Mouse (Mus musculus): ENCODE measurements around the gene Spred2. TPM values are rescaled to one million over a fixed set of nuclear protein-coding genes. Genes with fewer than 3 reads are reported as not detected.
A peak's percentile ranks its signal among the peaks of the same experiment; 100 is the strongest.

The Spred2 gene
- total RNA-seq, 2 experiments from 2014 or later, result 20.5 to 28.4 TPM

DNA sequence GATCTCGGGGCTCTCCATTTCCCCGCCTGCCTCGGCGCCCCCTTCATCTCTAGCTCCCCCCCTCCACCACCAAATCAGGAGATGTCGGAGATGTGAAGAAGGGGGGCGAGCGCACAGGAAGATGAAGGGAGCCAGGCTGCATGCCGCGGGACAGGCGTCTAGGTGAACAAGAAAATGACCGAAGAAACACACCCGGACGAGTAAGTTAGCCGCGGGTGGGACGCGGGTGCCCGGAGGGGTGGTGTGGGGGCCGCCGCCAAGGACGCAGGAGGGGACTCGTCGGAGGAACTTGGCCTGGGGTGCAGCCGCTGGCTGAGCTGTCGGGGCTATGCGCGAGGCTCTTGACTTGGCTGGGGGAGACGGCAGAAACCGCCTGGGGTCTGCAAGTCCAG lies 578 bp downstream of the Spred2 start:
- DNase-seq (ENCODE audit: low spot score), result peak; percentile 27
- intact Hi-C loops (cut with DNase I), result loop anchor here (2.0 to 5.0 kb wide), 3 partner anchors 40 to 148 kb away; no protein-coding TSS in a partner anchor

DNA sequence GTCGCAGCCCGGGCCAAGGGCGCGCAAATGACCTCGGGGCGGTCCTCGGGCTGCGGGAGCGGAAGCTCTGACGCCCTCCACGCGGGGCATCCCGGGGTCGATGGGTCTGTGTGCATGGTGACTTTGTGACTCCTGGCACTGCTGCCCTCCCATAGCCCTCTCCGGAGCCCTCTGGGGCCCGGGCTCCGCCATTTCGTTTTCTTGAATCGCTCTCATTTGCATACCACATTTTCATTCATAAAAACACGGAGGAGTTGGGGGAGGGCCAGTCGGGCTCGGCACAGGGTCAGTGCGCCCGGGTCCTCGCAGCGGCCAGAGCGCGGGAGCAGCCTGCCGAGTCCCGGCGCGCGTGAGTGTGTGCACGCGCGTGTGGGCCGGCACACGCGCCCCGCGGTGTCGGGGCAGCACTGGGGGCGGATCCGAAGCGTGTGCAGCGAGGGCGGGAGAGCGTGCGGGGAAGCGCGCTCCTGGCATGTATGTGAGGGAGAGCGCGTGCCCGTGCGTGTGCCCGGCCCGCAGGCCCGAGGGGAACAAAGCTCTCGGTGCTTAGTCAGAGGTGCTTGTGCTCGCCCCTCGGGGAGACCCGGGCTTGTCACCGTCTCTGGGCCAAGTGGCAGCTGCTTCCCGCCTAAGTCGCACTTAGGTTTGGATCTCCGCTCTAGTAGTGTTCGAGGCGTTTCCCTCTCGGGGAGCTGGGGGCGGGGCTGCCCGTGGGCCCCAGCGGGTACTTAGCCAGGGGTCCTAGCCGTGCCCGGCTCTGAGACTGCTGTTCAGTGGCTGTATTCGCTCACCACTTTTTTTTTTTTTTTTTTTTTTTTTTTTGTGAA lies 1.2 kb downstream of the Spred2 start:
- intact Hi-C loops (cut with DNase I), result loop anchor here (2.0 kb wide), 2 partner anchors 39 to 47 kb away; no protein-coding TSS in a partner anchor
- peak; percentile 57 for DNase-seq (ENCODE audit: low spot score)

DNA sequence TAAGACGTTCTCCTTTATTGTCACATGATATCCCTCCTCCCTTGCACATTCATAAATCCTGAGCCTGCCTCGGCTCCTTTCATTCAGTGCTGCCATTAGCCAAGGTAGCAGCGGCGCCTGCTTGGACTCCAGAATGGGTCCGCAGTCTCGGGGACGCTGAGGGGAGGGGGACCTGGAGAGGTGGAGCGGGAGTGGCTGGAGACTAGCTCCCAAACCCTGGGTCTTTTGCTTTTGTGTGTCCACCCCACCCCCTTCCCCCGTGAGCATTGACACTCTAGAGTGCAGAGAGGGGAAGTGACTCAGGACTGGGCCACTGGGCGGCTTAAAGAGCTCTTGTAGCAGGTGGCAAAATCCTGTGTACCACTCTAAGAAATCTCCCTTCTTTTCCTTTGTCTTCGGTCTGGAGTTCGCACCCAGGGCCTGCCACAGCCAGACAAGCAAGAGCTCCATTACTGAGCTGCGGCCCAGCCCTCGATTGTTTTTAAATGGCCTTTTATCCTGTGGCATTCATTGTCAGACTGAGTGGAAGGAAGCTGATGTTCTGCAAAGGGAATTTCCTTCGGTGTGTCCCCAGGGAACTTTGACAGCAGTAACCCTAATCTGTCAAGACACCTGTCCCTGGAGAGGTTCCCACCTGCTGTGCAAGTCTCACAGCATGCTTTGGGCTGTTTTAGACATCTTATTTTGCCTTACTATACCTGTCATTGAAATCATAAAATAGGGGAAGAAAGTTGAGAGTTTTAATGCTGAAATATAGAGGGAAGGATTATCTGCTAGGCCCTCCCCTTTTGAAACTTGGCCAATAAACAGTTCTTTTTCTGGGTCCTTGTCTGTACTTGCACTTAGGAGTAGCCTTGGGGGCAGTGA lies 2.0 kb downstream of the Spred2 start:
- DNase-seq (ENCODE audit: low spot score), result peak; percentile 29
- intact Hi-C loops (cut with DNase I), result loop anchor here (2.0 kb wide), 2 partner anchors 39 to 47 kb away; no protein-coding TSS in a partner anchor

DNA sequence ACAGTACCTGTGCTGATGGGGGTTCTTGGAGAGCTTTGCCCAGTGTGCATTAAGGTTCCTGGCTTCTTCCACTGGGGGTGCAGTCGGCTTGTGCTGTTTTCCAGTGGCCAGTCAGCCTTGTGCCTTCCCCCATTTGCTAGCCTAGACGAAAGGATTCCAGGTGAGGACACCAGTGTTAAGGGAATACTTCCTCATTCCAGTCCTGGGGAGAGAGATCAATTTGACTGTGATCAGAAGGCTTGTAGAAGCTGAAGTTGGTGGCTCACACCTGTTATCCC lies 2.6 kb downstream of the Spred2 start:
- no peak for DNase-seq (ENCODE audit: low spot score)
- intact Hi-C loops (cut with DNase I), result no loop called here

DNA sequence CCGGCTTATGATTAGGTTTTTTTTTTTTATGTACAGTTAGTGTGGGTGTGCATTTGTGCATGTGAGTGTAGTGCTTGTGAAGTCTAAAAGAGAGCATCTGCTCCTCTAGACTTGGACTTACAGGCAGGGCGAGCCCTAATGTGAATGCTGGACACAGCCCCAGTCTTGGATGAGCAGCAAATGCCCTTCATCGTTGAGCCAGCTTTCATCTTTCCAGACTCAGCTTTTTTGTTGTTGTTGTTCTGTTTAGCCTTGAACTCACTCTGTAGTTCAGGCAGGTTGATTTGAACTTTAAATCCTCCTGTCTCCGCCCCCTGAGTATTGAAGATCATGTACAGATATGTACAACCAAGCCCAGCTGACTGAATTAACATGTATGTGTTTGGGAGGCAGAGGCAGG lies 4.5 kb downstream of the Spred2 start:
- intact Hi-C loops (cut with DNase I), result no loop called here

DNA sequence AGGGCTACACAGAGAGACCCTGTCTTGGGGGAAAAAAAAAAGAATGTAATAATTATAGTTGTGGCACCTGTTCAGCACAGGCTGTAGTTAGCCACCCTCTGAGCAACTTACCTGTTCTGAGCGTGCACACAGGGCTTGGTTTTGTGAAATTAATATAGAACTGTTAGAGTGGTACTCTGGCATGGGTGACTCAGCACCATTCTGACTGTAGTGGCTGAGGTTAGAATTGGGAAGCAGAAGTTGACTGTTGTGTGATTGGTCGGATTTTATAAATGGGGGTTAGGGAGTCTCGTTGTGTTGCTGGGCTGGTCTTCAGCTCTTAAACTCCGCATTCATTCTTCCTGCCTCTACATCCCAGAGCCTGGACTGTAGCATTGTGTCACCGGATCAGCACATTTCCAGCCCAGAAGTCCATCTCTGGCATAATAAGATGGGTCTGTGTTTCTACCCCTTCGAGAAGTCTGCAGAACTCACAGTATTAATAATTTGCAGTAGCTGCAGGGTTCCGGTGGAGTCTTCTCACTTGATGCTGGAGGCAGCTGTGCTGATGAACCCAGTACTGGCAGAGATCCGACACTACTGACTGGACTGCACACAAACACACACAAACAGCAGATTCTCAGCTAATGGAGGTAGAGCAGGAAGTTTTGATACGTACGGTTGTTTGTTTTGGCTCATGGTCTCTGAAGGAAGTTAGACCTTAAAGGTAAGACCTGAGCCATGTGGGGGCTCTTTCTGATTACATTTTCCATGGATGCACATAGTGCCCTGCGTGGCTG lies 5.1 kb downstream of the Spred2 start:
- no peak for DNase-seq (ENCODE audit: low spot score)
- intact Hi-C loops (cut with DNase I), result no loop called here

More for the DNA sequence above, 4.5 kb downstream of the Spred2 start:
- DNase-seq (ENCODE audit: low spot score), result no peak

DNA sequence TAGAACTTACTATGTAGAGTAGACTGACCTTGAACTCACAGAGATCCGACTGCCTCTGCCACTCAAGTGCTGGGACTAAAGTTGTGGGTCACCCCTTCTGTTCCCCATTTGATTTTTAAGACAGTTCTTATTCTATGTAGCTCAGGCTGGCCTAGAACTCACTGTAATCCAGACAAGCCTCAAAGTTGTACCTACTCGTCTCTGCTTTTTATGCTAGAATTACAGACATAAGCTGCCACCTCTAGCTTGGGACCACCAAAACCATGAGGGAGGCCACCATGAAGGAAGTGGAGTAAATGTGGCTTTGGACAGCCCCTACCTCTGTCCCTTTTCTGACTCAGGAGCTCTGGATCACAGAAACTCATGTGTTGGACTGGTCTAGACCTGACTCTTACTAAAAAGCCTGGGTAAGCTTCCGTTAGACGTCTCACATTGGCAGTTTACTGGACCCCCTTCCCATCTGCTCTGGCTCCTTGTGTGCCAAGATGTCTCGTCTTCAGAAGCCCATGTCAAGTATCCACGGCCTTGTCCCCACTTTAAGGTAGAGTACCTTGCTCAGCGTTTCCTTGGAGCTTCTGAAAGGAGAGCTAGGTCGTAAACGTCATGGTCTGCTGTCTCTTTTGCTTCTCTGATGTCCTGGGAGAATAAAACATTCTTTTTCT lies 7.5 kb downstream of the Spred2 start:
- intact Hi-C loops (cut with DNase I), result no loop called here
- DNase-seq (ENCODE audit: low spot score), result no peak

DNA sequence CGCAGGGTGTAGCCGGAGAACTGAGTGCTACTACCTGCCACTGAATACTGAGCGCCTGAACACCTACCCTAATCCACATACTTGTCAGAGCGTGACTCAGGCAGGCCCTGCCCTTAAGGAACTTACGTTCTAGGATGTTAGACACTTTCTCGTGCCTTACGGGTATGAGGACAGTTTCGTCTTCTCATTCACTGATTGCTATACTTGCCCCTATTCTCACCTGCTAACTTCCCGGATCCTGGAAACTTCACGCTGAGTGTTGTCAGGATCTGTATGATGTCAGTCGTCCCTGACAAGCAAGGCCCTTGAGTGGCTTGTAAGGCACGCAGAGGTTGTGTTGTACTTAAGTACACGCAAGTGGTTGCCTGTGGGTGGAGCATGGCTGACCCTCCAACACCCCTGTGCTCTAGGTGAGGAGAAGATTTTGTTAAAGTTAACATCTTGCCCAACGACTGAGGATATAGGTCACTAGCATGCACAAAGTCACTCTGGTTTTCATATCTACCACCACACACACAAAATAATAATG lies 8.9 kb downstream of the Spred2 start:
- intact Hi-C loops (cut with DNase I), result no loop called here

DNA sequence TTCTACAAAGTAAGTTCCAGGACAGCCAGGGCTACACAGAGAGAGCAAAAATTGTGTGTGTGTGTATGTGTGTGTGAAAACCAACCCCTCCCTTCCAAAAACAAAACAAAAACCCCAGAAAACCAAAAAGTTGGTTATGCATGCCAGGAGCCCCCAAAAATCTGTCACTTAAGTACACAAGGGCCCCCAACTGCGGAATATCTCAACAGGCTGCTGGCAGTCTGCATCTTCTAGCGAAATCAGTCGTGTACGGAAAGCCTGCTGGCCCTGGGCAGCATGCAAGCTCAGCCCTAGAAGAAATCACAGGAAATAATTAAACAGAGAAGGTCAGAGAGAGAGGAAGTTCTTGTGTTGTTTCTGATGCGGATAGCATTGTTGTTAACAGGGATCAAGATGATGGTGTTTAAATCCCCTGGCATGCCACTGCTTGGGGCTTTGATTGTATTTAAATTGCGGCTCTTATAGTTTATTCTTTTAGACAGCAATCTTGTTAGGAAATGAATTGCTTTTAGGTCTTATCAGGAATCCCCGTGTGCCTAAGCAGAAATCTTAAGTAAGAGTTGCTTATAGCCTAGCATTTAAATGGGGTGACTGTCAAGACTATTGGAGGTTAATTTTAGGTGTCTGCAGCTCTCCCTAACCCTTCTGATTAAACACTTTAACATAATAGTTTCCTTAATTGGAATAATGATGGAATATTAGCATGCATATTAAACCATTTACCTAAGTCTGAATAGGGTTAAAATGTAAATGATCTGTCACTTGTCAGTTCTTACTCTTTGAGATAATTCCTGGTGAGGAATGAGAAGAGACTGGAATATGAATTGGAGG lies 11.6 kb downstream of the Spred2 start:
- intact Hi-C loops (cut with DNase I), result no loop called here
- DNase-seq (ENCODE audit: low spot score), result no peak

More for the DNA sequence above, 8.9 kb downstream of the Spred2 start:
- no peak for DNase-seq (ENCODE audit: low spot score)

DNA sequence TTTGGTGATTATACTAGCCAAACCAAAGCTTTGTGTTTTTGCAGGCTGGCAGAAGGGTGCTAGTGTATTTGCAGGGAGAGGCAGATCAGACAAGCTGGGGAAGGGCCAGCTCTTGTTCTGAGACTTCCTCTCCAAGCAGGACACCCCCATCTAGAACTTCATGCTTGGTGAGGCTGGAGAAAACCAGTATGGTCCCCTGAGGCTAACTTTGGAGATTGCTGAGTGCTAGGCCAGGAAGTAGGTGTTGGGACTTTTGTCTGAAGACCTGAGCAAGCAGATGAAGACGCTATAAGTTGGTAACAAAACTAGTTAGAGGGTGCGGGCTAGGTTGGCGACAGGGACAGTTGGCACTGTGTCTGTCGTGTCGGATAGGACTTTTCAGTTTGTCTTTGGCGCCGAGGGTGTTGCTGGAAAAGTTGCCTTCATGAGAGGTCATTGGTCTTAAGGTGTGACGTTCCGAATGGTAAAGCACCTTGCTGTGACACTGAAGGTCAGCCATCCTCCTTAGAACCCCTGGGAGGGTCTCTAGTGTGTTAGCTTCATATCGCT lies 14.4 kb downstream of the Spred2 start:
- intact Hi-C loops (cut with DNase I), result no loop called here

DNA sequence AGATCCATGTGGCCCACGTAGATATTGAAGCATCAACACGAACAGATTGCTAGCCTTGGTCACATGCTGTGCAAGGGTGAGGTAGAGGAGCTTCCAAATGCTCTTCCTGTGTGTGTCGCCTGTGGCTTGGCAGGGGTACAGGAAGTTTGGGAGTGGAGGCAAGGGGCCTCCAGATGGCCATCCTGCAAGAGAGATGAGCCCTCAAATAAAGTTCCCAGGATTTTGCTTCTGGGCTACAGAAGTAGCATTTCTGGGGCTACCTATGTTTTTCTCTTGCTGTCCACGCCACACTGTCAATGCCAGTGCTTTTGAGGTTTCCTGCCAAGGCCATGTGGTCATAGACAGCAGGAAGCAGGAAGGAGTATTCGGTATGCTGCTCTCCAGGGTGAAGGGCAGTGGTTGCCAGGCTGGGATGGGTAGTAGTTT lies 15.1 kb downstream of the Spred2 start:
- no peak for DNase-seq (ENCODE audit: low spot score)
- intact Hi-C loops (cut with DNase I), result no loop called here

More for the DNA sequence above, 14.4 kb downstream of the Spred2 start:
- DNase-seq (ENCODE audit: low spot score), result no peak

DNA sequence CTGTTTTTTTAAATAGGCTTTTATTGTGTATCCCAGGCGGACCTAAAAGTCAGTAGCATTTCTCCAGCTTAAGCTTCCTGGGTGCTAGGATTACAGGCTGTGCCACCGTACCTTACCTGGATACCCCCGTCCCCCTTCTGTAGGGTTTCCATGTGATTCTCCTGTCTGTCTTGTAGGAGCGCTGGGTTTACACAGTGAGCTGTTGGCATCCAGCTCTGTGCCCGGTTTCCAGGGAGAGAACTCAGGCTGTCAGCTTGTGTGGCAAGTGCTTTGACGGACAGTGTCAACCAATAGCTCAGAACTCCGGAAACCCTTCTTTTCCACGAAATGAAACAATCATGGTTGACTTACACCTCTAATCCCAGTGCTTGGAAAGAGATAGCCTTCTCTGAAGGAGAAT lies 15.7 kb downstream of the Spred2 start:
- no peak for DNase-seq (ENCODE audit: low spot score)
- intact Hi-C loops (cut with DNase I), result no loop called here

DNA sequence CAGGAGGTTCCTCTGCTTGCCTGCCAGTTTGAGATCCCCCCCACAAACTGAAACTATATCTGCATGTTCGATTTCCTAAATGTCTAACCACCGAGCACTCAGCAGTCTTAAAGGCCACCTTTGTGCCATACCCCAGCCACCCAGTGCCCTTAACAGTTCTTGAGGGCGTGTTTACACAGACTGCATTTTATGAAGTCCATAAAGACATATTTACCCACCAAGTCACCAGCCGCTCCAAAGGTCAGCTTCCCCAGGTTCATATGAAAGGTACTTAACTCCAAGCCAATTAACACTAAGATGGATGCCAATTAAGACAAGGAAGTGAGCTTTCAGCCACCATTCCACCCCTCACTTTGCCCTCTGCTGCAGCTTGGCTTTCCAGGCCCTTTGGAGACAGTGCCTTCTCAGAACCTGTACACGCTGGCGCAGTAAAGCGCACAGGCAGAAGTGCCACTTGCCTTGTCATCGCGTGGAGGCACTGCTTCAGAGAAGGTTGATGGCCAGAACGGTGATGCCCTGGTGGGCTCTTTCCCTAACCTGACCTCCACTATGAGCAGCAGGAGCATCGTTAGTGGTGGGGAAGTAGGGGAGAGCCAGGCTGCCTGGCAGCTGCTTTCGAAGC lies 17.1 kb downstream of the Spred2 start:
- intact Hi-C loops (cut with DNase I), result no loop called here
- DNase-seq (ENCODE audit: low spot score), result no peak

DNA sequence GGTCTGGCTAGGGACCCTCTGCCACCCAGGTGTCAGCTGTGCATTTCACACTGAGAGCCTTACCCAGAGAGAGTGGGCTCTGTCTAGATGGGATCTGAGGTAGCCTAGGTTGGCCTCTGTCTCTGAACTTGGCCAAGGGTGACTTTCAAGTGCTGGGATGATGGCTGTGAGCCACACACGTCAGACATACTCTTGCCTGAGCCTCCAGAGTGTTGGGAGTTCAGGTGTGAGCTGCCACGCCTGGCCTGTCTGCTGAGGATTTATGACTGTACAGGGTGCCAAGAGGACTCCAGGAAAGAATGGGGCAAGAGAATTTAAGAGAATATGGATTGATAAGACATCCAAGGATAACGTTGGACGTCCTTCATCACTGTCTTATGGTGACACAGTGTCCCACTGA lies 17.8 kb downstream of the Spred2 start:
- DNase-seq (ENCODE audit: low spot score), result no peak
- intact Hi-C loops (cut with DNase I), result no loop called here

DNA sequence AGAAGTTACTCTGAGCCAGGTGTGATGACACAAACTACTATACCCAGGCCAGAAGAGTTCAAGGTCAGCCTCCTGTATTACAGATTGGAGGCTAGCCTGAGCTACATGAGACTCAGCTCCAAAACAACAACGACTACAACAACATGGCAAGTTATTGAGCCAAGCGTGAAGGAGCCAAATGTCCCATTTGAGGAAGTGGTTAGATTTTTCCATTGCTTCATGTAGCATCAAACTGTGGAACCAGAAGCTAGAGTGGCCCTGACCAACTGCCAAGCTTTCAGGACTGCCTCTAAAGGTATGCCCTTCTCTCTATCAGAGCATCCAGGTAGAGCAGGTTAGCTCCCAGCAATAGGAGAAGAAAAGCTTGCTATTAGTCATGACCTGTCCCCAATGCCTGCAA lies 19.6 kb downstream of the Spred2 start:
- intact Hi-C loops (cut with DNase I), result no loop called here
- no peak for DNase-seq (ENCODE audit: low spot score)

DNA sequence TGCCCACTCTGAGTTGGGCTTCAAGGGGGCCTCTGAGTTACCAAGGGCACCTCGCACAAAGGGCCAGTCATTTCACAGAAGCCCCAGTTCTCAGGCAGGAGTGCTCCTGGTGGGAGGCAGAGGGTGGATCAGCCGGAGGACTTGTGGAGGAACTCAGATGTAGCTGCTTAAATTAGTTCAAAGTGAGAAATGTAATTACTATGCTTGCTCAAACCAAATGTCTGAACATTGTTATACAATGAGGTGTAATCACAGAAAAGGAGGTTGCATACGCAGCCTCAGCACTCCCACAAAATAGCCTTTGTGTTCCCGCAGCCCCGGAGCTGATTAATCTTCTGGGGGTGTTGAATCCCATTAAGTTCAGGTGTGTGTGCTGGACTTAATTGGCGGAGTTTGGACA lies 20.5 kb downstream of the Spred2 start:
- DNase-seq (ENCODE audit: low spot score), result no peak
- intact Hi-C loops (cut with DNase I), result no loop called here

DNA sequence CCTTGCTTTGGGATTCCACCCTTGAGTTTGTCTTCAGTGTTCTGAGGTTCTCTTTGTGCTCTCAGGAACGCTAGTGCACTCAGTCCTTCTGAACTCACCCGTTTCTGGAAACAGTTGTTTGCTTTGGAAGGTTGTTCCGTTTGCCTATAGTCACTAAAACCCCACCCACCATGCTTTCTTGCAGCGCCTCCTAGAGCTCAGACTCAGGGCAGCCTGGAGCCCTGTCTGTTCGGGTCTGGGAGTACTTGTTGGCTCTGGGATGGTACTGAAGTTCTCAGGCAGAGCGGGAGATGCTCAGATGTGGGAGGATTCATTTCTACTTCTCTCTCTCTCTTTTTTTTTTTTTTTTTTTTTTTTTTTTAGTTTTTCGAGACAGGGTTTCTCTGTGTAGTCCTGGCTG lies 22.5 kb downstream of the Spred2 start:
- intact Hi-C loops (cut with DNase I), result no loop called here

DNA sequence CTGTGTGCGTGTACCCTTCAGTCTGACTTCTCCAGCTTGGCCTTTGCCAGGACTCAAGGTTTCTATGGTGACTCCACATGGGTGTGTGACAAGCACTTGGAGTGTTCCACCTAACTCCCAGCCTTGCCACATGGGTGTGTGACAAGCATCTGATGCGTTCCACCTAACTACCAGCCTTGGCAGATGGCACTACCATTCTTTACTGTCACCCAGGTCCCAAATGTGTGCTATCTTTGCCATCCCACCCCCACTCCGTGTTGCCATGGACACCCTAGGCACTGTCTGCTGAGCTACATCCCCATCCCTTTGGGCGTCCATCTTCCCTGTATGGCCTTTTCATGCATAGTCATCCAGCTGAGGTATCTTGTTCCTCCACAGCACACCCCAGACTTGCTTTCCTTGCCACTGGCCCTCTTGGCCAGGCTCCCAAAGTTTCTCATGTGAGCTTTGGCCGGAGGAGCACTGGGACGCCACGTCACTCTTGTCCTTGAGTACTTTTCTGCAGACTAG lies 23.5 kb downstream of the Spred2 start:
- intact Hi-C loops (cut with DNase I), result no loop called here
- no peak for DNase-seq (ENCODE audit: low spot score)

More for the DNA sequence above, 22.5 kb downstream of the Spred2 start:
- DNase-seq (ENCODE audit: low spot score), result no peak
